Comparison of ENCODE assay signal across 8 mouse cellular contexts in the genomic region with DNA sequence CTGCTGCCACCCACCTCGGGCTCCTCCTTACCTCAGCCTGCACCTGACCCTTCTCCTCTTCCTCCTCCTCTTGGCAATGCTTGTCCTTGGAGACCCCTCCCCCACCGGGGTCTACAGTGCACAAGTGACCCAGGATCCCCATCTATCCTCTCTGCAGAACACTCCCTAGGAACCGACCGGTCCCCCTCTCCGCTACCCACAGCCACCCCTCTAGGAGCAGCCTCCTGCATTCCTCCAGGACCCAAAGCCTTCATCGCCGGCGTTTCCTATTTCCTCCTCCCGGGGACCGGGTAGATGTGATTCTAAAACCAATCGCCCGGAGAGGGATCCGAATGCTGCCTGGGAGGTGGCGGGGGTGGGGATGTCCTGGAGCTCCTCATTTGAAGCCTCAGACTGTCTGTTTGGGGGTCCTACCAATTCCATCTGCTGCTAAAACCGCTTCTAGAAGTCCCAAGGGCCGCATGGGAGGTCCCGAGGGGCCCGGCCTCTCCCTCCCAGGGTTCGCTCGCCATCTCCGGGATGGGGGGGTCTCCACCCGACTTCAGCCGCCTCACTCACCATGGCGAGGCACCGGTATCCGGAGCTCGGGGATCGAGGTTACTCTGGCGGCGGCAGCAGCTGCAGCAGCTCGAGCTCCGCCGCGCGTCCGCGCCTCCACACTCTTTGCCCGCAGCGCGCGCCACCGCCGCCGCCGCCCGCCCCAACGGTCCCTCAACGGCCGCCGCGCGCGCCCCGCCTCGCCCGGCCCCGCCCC. TPM values are rescaled to one million over a fixed set of nuclear protein-coding genes. Genes with fewer than 3 reads are reported as not detected.
DNase-seq lines count a peak whose midpoint lies in the region; ATAC-seq and TF ChIP-seq lines count a peak whose summit lies in the region.

No protein-coding gene starts in this region.

- DNase-seq in testis, postnatal 10 days (ENCODE audit: low spot score): no peak
- no peak for DNase-seq in limb, embryonic 14.5 days (ENCODE audit: low spot score)
- no peak for DNase-seq in ovary, postnatal 36 days (ENCODE audit: low spot score)

- peaks cover 39% of the 10 kb centered on the region for H3K36me3 ChIP-seq in erythroblast, embryonic 14.5 days (ENCODE audit: control insufficient read depth)
- peaks cover 6% of the 10 kb centered on the region for H3K36me3 ChIP-seq in testis, adult 2 months (ENCODE audit: control insufficient read depth, insufficient read depth, low read length)
- H3K36me3 ChIP-seq in heart, embryonic 16.5 days (ENCODE audit: control insufficient read depth, insufficient read depth): peaks cover 4% of the 10 kb centered on the region
- H3K36me3 ChIP-seq in limb, embryonic 14.5 days (ENCODE audit: control insufficient read depth, insufficient read depth, low read length): peaks cover 17% of the 10 kb centered on the region
- peaks cover 10% of the 10 kb centered on the region for H3K36me3 ChIP-seq in neural tube, embryonic 15.5 days

- H3K27ac ChIP-seq in testis, adult 2 months (ENCODE audit: control insufficient read depth, insufficient read depth, low read depth, low read length): peak overlapping the region; percentile 99
- peak overlapping the region; percentile 96 for H3K27ac ChIP-seq in heart, embryonic 16.5 days (ENCODE audit: low read length)
- peak overlapping the region; percentile 99 for H3K27ac ChIP-seq in limb, embryonic 14.5 days (replicated peaks; ENCODE audit: low read depth, low read length)
- peak overlapping the region; percentile 99 for H3K27ac ChIP-seq in neural tube, embryonic 15.5 days (replicated peaks)

- H3K27me3 ChIP-seq in erythroblast, embryonic 14.5 days (ENCODE audit: control insufficient read depth): no peaks in the 10 kb centered on the region
- no peaks in the 10 kb centered on the region for H3K27me3 ChIP-seq in testis, adult 2 months (ENCODE audit: control insufficient read depth, insufficient read depth, low read length)
- no peaks in the 10 kb centered on the region for H3K27me3 ChIP-seq in heart, embryonic 16.5 days (ENCODE audit: control insufficient read depth, insufficient read depth, low read length)
- H3K27me3 ChIP-seq in limb, embryonic 14.5 days (ENCODE audit: control insufficient read depth, insufficient read depth, low read length): no peaks in the 10 kb centered on the region
- no peaks in the 10 kb centered on the region for H3K27me3 ChIP-seq in neural tube, embryonic 15.5 days (replicated peaks)

- under 1% methylated on average over 51 of the region's 57 CpGs for WGBS in heart, embryonic 16.5 days
- under 1% methylated on average over 31 of the region's 57 CpGs for WGBS in limb, embryonic 14.5 days
- under 1% methylated on average over 55 of the region's 57 CpGs for WGBS in neural tube, embryonic 15.5 days

- peak overlapping the region; percentile 96 for H3K4me2 ChIP-seq in heart, embryonic 16.5 days (ENCODE audit: low read depth, low read length)
- H3K4me2 ChIP-seq in limb, embryonic 14.5 days (replicated peaks; ENCODE audit: low read depth, low read length, severe bottlenecking): peak overlapping the region; percentile 88
- peak overlapping the region; percentile 80 for H3K4me2 ChIP-seq in neural tube, embryonic 15.5 days

- no peak for ATAC-seq in erythroblast, adult 5-6 weeks (replicated peaks; ENCODE audit: low FRiP score, poor library complexity, severe bottlenecking)
- peak; percentile 0; the same call in 1 of the 2 replicates for ATAC-seq in heart, embryonic 16.5 days (replicated peaks; ENCODE audit: extremely low read depth, insufficient read depth, low FRiP score)
- no peak for ATAC-seq in limb, embryonic 14.5 days (ENCODE audit: low FRiP score, low read depth)
- peak; percentile 11 for ATAC-seq in neural tube, embryonic 15.5 days (ENCODE audit: low FRiP score)

- H3K9ac ChIP-seq in heart, embryonic 16.5 days (ENCODE audit: low read length): peak overlapping the region; percentile 95
- peak overlapping the region; percentile 84 for H3K9ac ChIP-seq in limb, embryonic 14.5 days (ENCODE audit: low read depth, low read length, severe bottlenecking)
- H3K9ac ChIP-seq in neural tube, embryonic 15.5 days (replicated peaks): peak overlapping the region; percentile 88

- H3K4me3 ChIP-seq in erythroblast, embryonic 14.5 days (replicated peaks): peak overlapping the region; percentile 98
- H3K4me3 ChIP-seq in testis, adult 2 months (ENCODE audit: control insufficient read depth, low read depth, low read length): peak overlapping the region; percentile 94
- peak overlapping the region; percentile 76 for H3K4me3 ChIP-seq in heart, embryonic 16.5 days (ENCODE audit: low read length)
- peak overlapping the region; percentile 99 for H3K4me3 ChIP-seq in limb, embryonic 14.5 days (replicated peaks; ENCODE audit: low read length)
- H3K4me3 ChIP-seq in neural tube, embryonic 15.5 days (replicated peaks): peak overlapping the region; percentile 86

- peaks cover 55% of the 10 kb centered on the region for H3K4me1 ChIP-seq in erythroblast, embryonic 14.5 days (ENCODE audit: control insufficient read depth)
- H3K4me1 ChIP-seq in testis, adult 2 months (ENCODE audit: control insufficient read depth, insufficient read depth, low read length): peaks cover 27% of the 10 kb centered on the region
- H3K4me1 ChIP-seq in heart, embryonic 16.5 days (ENCODE audit: control insufficient read depth, insufficient read depth, low read length): peaks cover 35% of the 10 kb centered on the region
- peaks cover 32% of the 10 kb centered on the region for H3K4me1 ChIP-seq in limb, embryonic 14.5 days (ENCODE audit: control insufficient read depth, insufficient read depth, low read length)
- peaks cover 48% of the 10 kb centered on the region for H3K4me1 ChIP-seq in neural tube, embryonic 15.5 days

- TF ChIP-seq POLR2A in testis, adult 2 months (IDR thresholded peaks at IDR 0.05; ENCODE audit: control insufficient read depth, low read depth, low read length): no peak; the same call in 1 of the 2 replicates
- 0 out of 2 replicates have a peak, but pooled peaks have one; percentile 30 for TF ChIP-seq POLR2A in limb, embryonic 14.5 days (IDR thresholded peaks at IDR 0.05; ENCODE audit: borderline replicate concordance, extremely low read depth, insufficient read depth, insufficient read length)

- no peaks in the 10 kb centered on the region for H3K9me3 ChIP-seq in erythroblast, embryonic 14.5 days (ENCODE audit: control insufficient read depth, low read length)
- H3K9me3 ChIP-seq in heart, embryonic 16.5 days (replicated peaks; ENCODE audit: control insufficient read depth, low read length): no peaks in the 10 kb centered on the region
- H3K9me3 ChIP-seq in limb, embryonic 14.5 days (ENCODE audit: control insufficient read depth, low read length): no peaks in the 10 kb centered on the region
- H3K9me3 ChIP-seq in neural tube, embryonic 15.5 days (replicated peaks): no peaks in the 10 kb centered on the region

- TF ChIP-seq CTCF in testis, adult 2 months (IDR thresholded peaks at IDR 0.05; ENCODE audit: control insufficient read depth, insufficient read depth, insufficient replicate concordance, low read depth, low read length): no peak

RNA-seq across cellular contexts. Expression of gene Calm3, which starts 0.5 kb away (rescaled TPM):
- 185 and 208 TPM in 2 replicates for polyA plus RNA-seq in erythroblast, embryonic 14.5 days (2012)
- 41.1 and 44.1 TPM in 2 replicates for total RNA-seq in erythroblast, adult 5-6 weeks (2015; ENCODE audit: low replicate concordance)
- total RNA-seq in erythroblast, adult 5-6 weeks (2017; ENCODE audit: low replicate concordance): 157 and 162 TPM in 2 replicates
- 433 and 509 TPM in 2 replicates for polyA plus RNA-seq in testis, adult 2 months (2012; rRNA removed)
- polyA plus RNA-seq in heart, embryonic 16.5 days (2015; fragmentation: Nextera tagmentation; extraction: Ambion mirVana): 112 and 128 TPM in 2 replicates
- 281 and 320 TPM in 2 replicates for polyA plus RNA-seq in limb, embryonic 14.5 days (2012; rRNA removed)
- 156 and 164 TPM in 2 replicates for polyA plus RNA-seq in limb, embryonic 14.5 days (2014; fragmentation: Nextera tagmentation; extraction: Ambion mirVana)
- 336 and 404 TPM in 2 replicates for polyA plus RNA-seq in neural tube, embryonic 15.5 days (2015; fragmentation: Nextera tagmentation; extraction: Ambion mirVana)

RNA-seq across cellular contexts. Expression of gene Ptgir, which starts 17.2 kb away (rescaled TPM):
- polyA plus RNA-seq in erythroblast, embryonic 14.5 days (2012): 0.01 and 0.04 TPM in 2 replicates
- total RNA-seq in erythroblast, adult 5-6 weeks (2015; ENCODE audit: low replicate concordance): 1.3 and 6.7 TPM in 2 replicates
- 1.5 and 1.8 TPM in 2 replicates for total RNA-seq in erythroblast, adult 5-6 weeks (2017; ENCODE audit: low replicate concordance)
- polyA plus RNA-seq in testis, adult 2 months (2012; rRNA removed): 0.20 and 0.26 TPM in 2 replicates
- 1.4 and 1.5 TPM in 2 replicates for polyA plus RNA-seq in heart, embryonic 16.5 days (2015; fragmentation: Nextera tagmentation; extraction: Ambion mirVana)
- polyA plus RNA-seq in limb, embryonic 14.5 days (2012; rRNA removed): 3.6 and 4.1 TPM in 2 replicates
- polyA plus RNA-seq in limb, embryonic 14.5 days (2014; fragmentation: Nextera tagmentation; extraction: Ambion mirVana): 2.3 and 2.8 TPM in 2 replicates
- 1.1 and 1.3 TPM in 2 replicates for polyA plus RNA-seq in neural tube, embryonic 15.5 days (2015; fragmentation: Nextera tagmentation; extraction: Ambion mirVana)

RNA-seq across cellular contexts. Expression of gene Pnmal2, which starts 21.0 kb away (rescaled TPM):
- polyA plus RNA-seq in erythroblast, embryonic 14.5 days (2012): 0.02 TPM in 1 of 2 replicates, not detected in the other
- total RNA-seq in erythroblast, adult 5-6 weeks (2015; ENCODE audit: low replicate concordance): not detected in 2 replicates
- not detected in 2 replicates for total RNA-seq in erythroblast, adult 5-6 weeks (2017; ENCODE audit: low replicate concordance)
- polyA plus RNA-seq in testis, adult 2 months (2012; rRNA removed): 34.2 and 41.6 TPM in 2 replicates
- 5.6 and 6.0 TPM in 2 replicates for polyA plus RNA-seq in heart, embryonic 16.5 days (2015; fragmentation: Nextera tagmentation; extraction: Ambion mirVana)
- polyA plus RNA-seq in limb, embryonic 14.5 days (2012; rRNA removed): 12.8 and 13.9 TPM in 2 replicates
- polyA plus RNA-seq in limb, embryonic 14.5 days (2014; fragmentation: Nextera tagmentation; extraction: Ambion mirVana): 16.5 and 18.8 TPM in 2 replicates
- 117 and 137 TPM in 2 replicates for polyA plus RNA-seq in neural tube, embryonic 15.5 days (2015; fragmentation: Nextera tagmentation; extraction: Ambion mirVana)

RNA-seq across cellular contexts. Expression of gene Gng8, which starts 31.9 kb away (rescaled TPM):
- not detected in 2 replicates for polyA plus RNA-seq in erythroblast, embryonic 14.5 days (2012)
- total RNA-seq in erythroblast, adult 5-6 weeks (2015; ENCODE audit: low replicate concordance): not detected in 2 replicates
- total RNA-seq in erythroblast, adult 5-6 weeks (2017; ENCODE audit: low replicate concordance): not detected in 2 replicates
- polyA plus RNA-seq in testis, adult 2 months (2012; rRNA removed): 9.5 and 10.3 TPM in 2 replicates
- 2.9 and 3.7 TPM in 2 replicates for polyA plus RNA-seq in heart, embryonic 16.5 days (2015; fragmentation: Nextera tagmentation; extraction: Ambion mirVana)
- polyA plus RNA-seq in limb, embryonic 14.5 days (2012; rRNA removed): 63.3 and 92.7 TPM in 2 replicates
- 17.8 and 21.1 TPM in 2 replicates for polyA plus RNA-seq in limb, embryonic 14.5 days (2014; fragmentation: Nextera tagmentation; extraction: Ambion mirVana)
- polyA plus RNA-seq in neural tube, embryonic 15.5 days (2015; fragmentation: Nextera tagmentation; extraction: Ambion mirVana): 4.0 and 4.1 TPM in 2 replicates

RNA-seq across cellular contexts. Expression of gene Pnmal1, which starts 36.0 kb away (rescaled TPM):
- polyA plus RNA-seq in erythroblast, embryonic 14.5 days (2012): not detected in 2 replicates
- not detected in 2 replicates for total RNA-seq in erythroblast, adult 5-6 weeks (2015; ENCODE audit: low replicate concordance)
- not detected in 2 replicates for total RNA-seq in erythroblast, adult 5-6 weeks (2017; ENCODE audit: low replicate concordance)
- 7.6 and 7.8 TPM in 2 replicates for polyA plus RNA-seq in testis, adult 2 months (2012; rRNA removed)
- 0.09 TPM in 2 replicates for polyA plus RNA-seq in heart, embryonic 16.5 days (2015; fragmentation: Nextera tagmentation; extraction: Ambion mirVana)
- 0.33 and 0.49 TPM in 2 replicates for polyA plus RNA-seq in limb, embryonic 14.5 days (2012; rRNA removed)
- 0.43 and 0.58 TPM in 2 replicates for polyA plus RNA-seq in limb, embryonic 14.5 days (2014; fragmentation: Nextera tagmentation; extraction: Ambion mirVana)
- 43.3 and 52.0 TPM in 2 replicates for polyA plus RNA-seq in neural tube, embryonic 15.5 days (2015; fragmentation: Nextera tagmentation; extraction: Ambion mirVana)

Comparison
In these comparisons a context has a peak if more than half of its experiments do, and no peak if none do; other contexts are left out.
1. ATAC-seq: peak in heart, embryonic 16.5 days (single experiment) and neural tube, embryonic 15.5 days (single experiment); none in erythroblast, adult 5-6 weeks (single experiment) and limb, embryonic 14.5 days (single experiment).
2. Peak in every context shown above with its lines, with median percentiles within 50 percentile points of each other: H3K4me3 ChIP-seq, H3K27ac ChIP-seq, H3K4me2 ChIP-seq and H3K9ac ChIP-seq.